28 mouse cellular contexts compared by ENCODE assay signal in genomic region chrX:75376815-75377214, GRCm38 (mm10). TPM values are rescaled to one million over a fixed set of nuclear protein-coding genes. Genes with fewer than 3 reads are reported as not detected.
A peak's percentile ranks its signal among the peaks of the same experiment; 100 is the strongest.
DNase-seq lines count a peak whose midpoint lies in the region; ATAC-seq and TF ChIP-seq lines count a peak whose summit lies in the region.
"Had no signal": no experiment of that assay in that cellular context is flagged by ENCODE, and none has a peak within 500 bp of the region (broad histone marks: within the 10 kb centered on the region; RNA-seq: fewer than 3 reads in every experiment).

No protein-coding gene starts in this region.

- TF ChIP-seq EP300 in liver, postnatal 0 days (IDR thresholded peaks at IDR 0.05; ENCODE audit: low read depth) = peak; percentile 78

- peak; percentile 64 for ATAC-seq in liver, postnatal 0 days
- ATAC-seq in megakaryocyte-erythroid progenitor cell, adult 5-6 weeks (replicated peaks; ENCODE audit: low FRiP score, low TSS enrichment, poor library complexity, severe bottlenecking) = peak; percentile 98
- ATAC-seq in frontal cortex, adult (ENCODE audit: low TSS enrichment) = no peak
- ATAC-seq: forebrain, embryonic 16.5 days; Patski had no signal

- no peak overlapping the region for H3K9ac ChIP-seq in liver, postnatal 0 days (replicated peaks)
- H3K9ac ChIP-seq: embryonic facial prominence, embryonic 13.5 days; forebrain, embryonic 12.5 days; hindbrain, embryonic 12.5 days; hindbrain, embryonic 15.5 days had no signal

- no peak for TF ChIP-seq CTCF in liver, postnatal 0 days (IDR thresholded peaks at IDR 0.05; ENCODE audit: low read depth)

- H3K27ac ChIP-seq in liver, postnatal 0 days (ENCODE audit: low read depth) = no peak overlapping the region
- H3K27ac ChIP-seq: embryonic facial prominence, embryonic 10.5 days; embryonic facial prominence, embryonic 13.5 days; forebrain, embryonic 12.5 days; gastrocnemius, adult 2 months; hindbrain, embryonic 12.5 days; hindbrain, embryonic 15.5 days had no signal

- no peak overlapping the region for H3K4me2 ChIP-seq in liver, postnatal 0 days (ENCODE audit: low read depth, low read length)
- H3K4me2 ChIP-seq: embryonic facial prominence, embryonic 13.5 days; forebrain, embryonic 12.5 days; heart, embryonic 11.5 days; hindbrain, embryonic 12.5 days; hindbrain, embryonic 15.5 days had no signal

- H3K36me3 ChIP-seq in liver, postnatal 0 days (replicated peaks; ENCODE audit: insufficient read depth, low read length) = no peaks in the 10 kb centered on the region
- H3K36me3 ChIP-seq: embryonic facial prominence, embryonic 10.5 days; embryonic facial prominence, embryonic 13.5 days; forebrain, embryonic 12.5 days; hindbrain, embryonic 12.5 days; hindbrain, embryonic 15.5 days had no signal

- H3K4me1 ChIP-seq in liver, postnatal 0 days (ENCODE audit: insufficient read depth) = no peaks in the 10 kb centered on the region
- H3K4me1 ChIP-seq: embryonic facial prominence, embryonic 10.5 days; embryonic facial prominence, embryonic 13.5 days; forebrain, embryonic 12.5 days; hindbrain, embryonic 12.5 days; hindbrain, embryonic 15.5 days had no signal

- intact Hi-C loops in left cerebral cortex, postnatal 14 days (cut with DNase I) = no loop called here

- no peaks in the 10 kb centered on the region for H3K9me3 ChIP-seq in liver, postnatal 0 days (ENCODE audit: low read length)
- H3K9me3 ChIP-seq: embryonic facial prominence, embryonic 10.5 days; embryonic facial prominence, embryonic 13.5 days; forebrain, embryonic 12.5 days; hindbrain, embryonic 12.5 days; hindbrain, embryonic 15.5 days had no signal

- DNase-seq in liver, postnatal 0 days = no peak
- DNase-seq in liver = no peak
- DNase-seq in c-Kit-positive CD71-positive TER-119-negative erythroid progenitor cells, embryonic 14.5 days (ENCODE audit: low read depth) = peak; percentile 5
- no peak for DNase-seq in natural killer cell, adult 2 months (ENCODE audit: low spot score in 2 of 2)
- no peak for DNase-seq in left cerebral cortex, postnatal 14 days (ENCODE audit: low spot score in 2 of 2)
- DNase-seq: adrenal gland, postnatal 10 days; adrenal gland, postnatal 36 days; B cell, adult 2 months; cerebellum, adult 11 months; cerebellum, adult 2 months; cerebellum, adult 9-11 months; cerebellum, postnatal 25 days; embryo, embryonic 11 days; gastrocnemius, adult 2 months; gastrocnemius, postnatal 14 days; heart, adult 11 months had no signal

- no peaks in the 10 kb centered on the region for H3K27me3 ChIP-seq in liver, postnatal 0 days (ENCODE audit: insufficient read depth, low read length)
- H3K27me3 ChIP-seq: CH12.LX; embryonic facial prominence, embryonic 13.5 days; forebrain, embryonic 12.5 days; hindbrain, embryonic 12.5 days; hindbrain, embryonic 15.5 days had no signal

- no peak overlapping the region for H3K4me3 ChIP-seq in liver, postnatal 0 days (ENCODE audit: low read depth, low read length)
- H3K4me3 ChIP-seq: embryonic facial prominence, embryonic 10.5 days; embryonic facial prominence, embryonic 13.5 days; erythroblast, embryonic 14.5 days; forebrain, embryonic 12.5 days; gastrocnemius, adult 2 months; hindbrain, embryonic 12.5 days; hindbrain, embryonic 15.5 days had no signal

RNA-seq across cellular contexts. Expression of gene Fundc2, which starts 5.4 kb away (rescaled TPM):
- 25.8 and 26.4 TPM in 2 replicates for polyA plus RNA-seq in liver, postnatal 0 days (2015; fragmentation: Nextera tagmentation; extraction: Ambion mirVana)
- 37.4 and 60.3 TPM in 2 replicates for total RNA-seq in megakaryocyte-erythroid progenitor cell, adult 5-6 weeks (2014; fragmentation: Nextera tagmentation)
- total RNA-seq in megakaryocyte-erythroid progenitor cell, adult 5-6 weeks (2017) = 76.6 and 114 TPM in 2 replicates
- total RNA-seq in left cerebral cortex, postnatal 14 days (2021) = 10 to 100 TPM; 40.5 to 41.8 TPM

RNA-seq across cellular contexts. Expression of gene F8, which starts 5.6 kb away (rescaled TPM):
- polyA plus RNA-seq in liver, postnatal 0 days (2015; fragmentation: Nextera tagmentation; extraction: Ambion mirVana) = 4.2 and 4.8 TPM in 2 replicates
- 3.1 and 7.6 TPM in 2 replicates for total RNA-seq in megakaryocyte-erythroid progenitor cell, adult 5-6 weeks (2014; fragmentation: Nextera tagmentation)
- 1.7 and 2.2 TPM in 2 replicates for total RNA-seq in megakaryocyte-erythroid progenitor cell, adult 5-6 weeks (2017)
- total RNA-seq in left cerebral cortex, postnatal 14 days (2021) = 1 to 10 TPM; 1.5 to 1.9 TPM

RNA-seq across cellular contexts. Expression of gene Cmc4, which starts 39.6 kb away (rescaled TPM):
- polyA plus RNA-seq in liver, postnatal 0 days (2015; fragmentation: Nextera tagmentation; extraction: Ambion mirVana) = 13.9 and 14.2 TPM in 2 replicates
- 19.3 and 35.7 TPM in 2 replicates for total RNA-seq in megakaryocyte-erythroid progenitor cell, adult 5-6 weeks (2014; fragmentation: Nextera tagmentation)
- total RNA-seq in megakaryocyte-erythroid progenitor cell, adult 5-6 weeks (2017) = 9.0 and 25.6 TPM in 2 replicates
- 10 to 100 TPM; 10.5 to 12.2 TPM for total RNA-seq in left cerebral cortex, postnatal 14 days (2021)

RNA-seq across cellular contexts. Expression of gene Mtcp1, which starts 39.6 kb away (rescaled TPM):
- polyA plus RNA-seq in liver, postnatal 0 days (2015; fragmentation: Nextera tagmentation; extraction: Ambion mirVana) = 2.7 and 3.3 TPM in 2 replicates
- total RNA-seq in megakaryocyte-erythroid progenitor cell, adult 5-6 weeks (2014; fragmentation: Nextera tagmentation) = 6.2 and 16.3 TPM in 2 replicates
- total RNA-seq in megakaryocyte-erythroid progenitor cell, adult 5-6 weeks (2017) = 7.4 and 14.3 TPM in 2 replicates
- 1 to 10 TPM; 5.6 to 7.9 TPM for total RNA-seq in left cerebral cortex, postnatal 14 days (2021)

RNA-seq across cellular contexts. Expression of gene Brcc3, which starts 39.6 kb away (rescaled TPM):
- polyA plus RNA-seq in liver, postnatal 0 days (2015; fragmentation: Nextera tagmentation; extraction: Ambion mirVana) = 19.5 and 20.7 TPM in 2 replicates
- 40.1 and 40.2 TPM in 2 replicates for total RNA-seq in megakaryocyte-erythroid progenitor cell, adult 5-6 weeks (2014; fragmentation: Nextera tagmentation)
- total RNA-seq in megakaryocyte-erythroid progenitor cell, adult 5-6 weeks (2017) = 35.2 and 45.3 TPM in 2 replicates
- total RNA-seq in left cerebral cortex, postnatal 14 days (2021) = 10 to 100 TPM; 34.0 to 41.9 TPM
